Mouse (Mus musculus): ENCODE data around the gene Dcaf6. TPM values are rescaled to one million over a fixed set of nuclear protein-coding genes. Genes with fewer than 3 reads are reported as not detected.

Gene Dcaf6
- polyA plus RNA-seq, 1 experiment from 2014 or later, result 17.8 TPM

GRCm38 (mm10) chr1:165320141-165320934 is 139.9 kb downstream of the Dcaf6 start:
- H3K9me3 ChIP-seq (replicated peaks), result no peaks in the 10 kb centered on the region
- no peaks in the 10 kb centered on the region for H3K27me3 ChIP-seq
- ATAC-seq (ENCODE audit: insufficient number of reproducible peaks, low FRiP score, low TSS enrichment, low read depth), result no peak
- H3K36me3 ChIP-seq, result peaks cover 17% of the 10 kb centered on the region; the same call in 1 of the 2 replicates
- H3K27ac ChIP-seq (replicated peaks), result no peak overlapping the region
- peaks cover 14% of the 10 kb centered on the region for H3K4me1 ChIP-seq
- WGBS, result 47% methylated on average over 10 of the region's 10 CpGs
- no peak overlapping the region for H3K4me3 ChIP-seq (replicated peaks)
- no peak overlapping the region for H3K4me2 ChIP-seq (replicated peaks)
- no peak overlapping the region for H3K9ac ChIP-seq

GRCm38 (mm10) chr1:165316361-165316760 is 143.9 kb downstream of the Dcaf6 start:
- no peak for ATAC-seq (ENCODE audit: insufficient number of reproducible peaks, low FRiP score, low TSS enrichment, low read depth)
- Histone ChIP-seq H3K9me3 (replicated peaks) (no peaks in the 10 kb centered on the region), H3K4me1 (peaks cover 7% of the 10 kb centered on the region), H3K4me3 (replicated peaks) (no peak overlapping the region), H3K36me3 (peaks cover 4% of the 10 kb centered on the region), H3K9ac (no peak overlapping the region), H3K4me2 (replicated peaks) (no peak overlapping the region), H3K27ac (replicated peaks) (no peak overlapping the region), H3K27me3 (no peaks in the 10 kb centered on the region)
- 52% methylated on average over 11 of the region's 11 CpGs for WGBS

GRCm38 (mm10) chr1:165308180-165308579 is 152.1 kb downstream of the Dcaf6 start:
- Histone ChIP-seq H3K9me3 (replicated peaks) (no peaks in the 10 kb centered on the region), H3K27ac (replicated peaks) (no peak overlapping the region), H3K4me2 (replicated peaks) (no peak overlapping the region), H3K4me1 (0 out of 2 replicates have a peak, but pooled peaks cover 3% of the 10 kb centered on the region), H3K36me3 (peaks cover 27% of the 10 kb centered on the region), H3K4me3 (replicated peaks) (no peak overlapping the region), H3K9ac (no peak overlapping the region), H3K27me3 (no peaks in the 10 kb centered on the region)
- 68% methylated on average over 11 of the region's 11 CpGs for WGBS
- ATAC-seq (ENCODE audit: insufficient number of reproducible peaks, low FRiP score, low TSS enrichment, low read depth), result no peak

GRCm38 (mm10) chr1:165304341-165304740 is 155.9 kb downstream of the Dcaf6 start:
- no peak for ATAC-seq (ENCODE audit: insufficient number of reproducible peaks, low FRiP score, low TSS enrichment, low read depth)
- H3K9me3 ChIP-seq (replicated peaks), result no peaks in the 10 kb centered on the region
- H3K4me3 ChIP-seq (replicated peaks), result no peak overlapping the region
- H3K9ac ChIP-seq, result no peak overlapping the region
- 78% methylated on average over 7 of the region's 7 CpGs for WGBS
- H3K4me1 ChIP-seq, result 0 out of 2 replicates have a peak, but pooled peaks cover 9% of the 10 kb centered on the region
- H3K4me2 ChIP-seq (replicated peaks), result no peak overlapping the region
- H3K27ac ChIP-seq (replicated peaks), result no peak overlapping the region
- no peaks in the 10 kb centered on the region for H3K27me3 ChIP-seq
- peaks cover 15% of the 10 kb centered on the region for H3K36me3 ChIP-seq

GRCm38 (mm10) chr1:165303209-165303608 is 157.1 kb downstream of the Dcaf6 start:
- H3K27me3 ChIP-seq, result no peaks in the 10 kb centered on the region
- peak overlapping the region; percentile 80 for H3K27ac ChIP-seq (replicated peaks)
- WGBS, result 61% methylated on average over 6 of the region's 6 CpGs

GRCm38 (mm10) chr1:165302455-165303208 is 157.6 kb downstream of the Dcaf6 start:
- Histone ChIP-seq H3K27ac (replicated peaks) (peak overlapping the region; percentile 80), H3K9ac (no peak overlapping the region), H3K4me2 (replicated peaks) (no peak overlapping the region), H3K9me3 (replicated peaks) (no peaks in the 10 kb centered on the region), H3K4me1 (0 out of 2 replicates have a peak, but pooled peaks cover 9% of the 10 kb centered on the region), H3K36me3 (0 out of 2 replicates have a peak, but pooled peaks cover 8% of the 10 kb centered on the region), H3K27me3 (no peaks in the 10 kb centered on the region), H3K4me3 (replicated peaks) (no peak overlapping the region)
- peak; percentile 73; the same call in 1 of the 2 replicates for ATAC-seq (ENCODE audit: insufficient number of reproducible peaks, low FRiP score, low TSS enrichment, low read depth)
- 65% methylated on average over 13 of the region's 13 CpGs for WGBS

More at GRCm38 (mm10) chr1:165303209-165303608, 157.1 kb downstream of the Dcaf6 start:
- H3K36me3 ChIP-seq, result peaks cover 14% of the 10 kb centered on the region
- H3K4me2 ChIP-seq (replicated peaks), result no peak overlapping the region
- no peak overlapping the region for H3K9ac ChIP-seq
- H3K4me3 ChIP-seq (replicated peaks), result no peak overlapping the region
- H3K9me3 ChIP-seq (replicated peaks), result no peaks in the 10 kb centered on the region
- 0 out of 2 replicates have a peak, but pooled peaks cover 9% of the 10 kb centered on the region for H3K4me1 ChIP-seq
- ATAC-seq (ENCODE audit: insufficient number of reproducible peaks, low FRiP score, low TSS enrichment, low read depth), result no peak

GRCm38 (mm10) chr1:165301567-165301966 is 158.7 kb downstream of the Dcaf6 start:
- 81% methylated on average over 2 of the region's 2 CpGs for WGBS

GRCm38 (mm10) chr1:165301108-165301507 is 159.2 kb downstream of the Dcaf6 start:
- no peaks in the 10 kb centered on the region for H3K27me3 ChIP-seq
- ATAC-seq (ENCODE audit: insufficient number of reproducible peaks, low FRiP score, low TSS enrichment, low read depth), result no peak
- 65% methylated on average over 3 of the region's 3 CpGs for WGBS

More at GRCm38 (mm10) chr1:165301567-165301966, 158.7 kb downstream of the Dcaf6 start:
- no peak overlapping the region for H3K4me2 ChIP-seq (replicated peaks)
- H3K4me3 ChIP-seq (replicated peaks), result no peak overlapping the region
- H3K9ac ChIP-seq, result no peak overlapping the region
- H3K4me1 ChIP-seq, result 0 out of 2 replicates have a peak, but pooled peaks cover 6% of the 10 kb centered on the region
- no peak overlapping the region; the same call in 1 of the 2 replicates for H3K27ac ChIP-seq (replicated peaks)
- no peaks in the 10 kb centered on the region for H3K36me3 ChIP-seq
- no peak for ATAC-seq (ENCODE audit: insufficient number of reproducible peaks, low FRiP score, low TSS enrichment, low read depth)
- no peaks in the 10 kb centered on the region for H3K9me3 ChIP-seq (replicated peaks)
- H3K27me3 ChIP-seq, result no peaks in the 10 kb centered on the region

GRCm38 (mm10) chr1:165295489-165295888 is 164.8 kb downstream of the Dcaf6 start, which contains the start of gene Gpr161:
Gene Gpr161 (plus strand): TSS chr1:165295789.
- H3K4me3 ChIP-seq (replicated peaks), result no peak within 1 kb of the TSS
- H3K27me3 ChIP-seq, result no peaks in the 10 kb centered on the region
- peaks cover 17% of the 10 kb centered on the region; the same call in 1 of the 2 replicates for H3K36me3 ChIP-seq
- H3K9ac ChIP-seq, result no peak within 1 kb of the TSS
- no peaks in the 10 kb centered on the region for H3K4me1 ChIP-seq
- WGBS, result 90% methylated on average over 1 of the region's 1 CpGs
- no peaks in the 10 kb centered on the region for H3K9me3 ChIP-seq (replicated peaks)
- H3K27ac ChIP-seq (replicated peaks), result no peak within 1 kb of the TSS
- ATAC-seq (ENCODE audit: insufficient number of reproducible peaks, low FRiP score, low TSS enrichment, low read depth), result no peak
- no peak within 1 kb of the TSS for H3K4me2 ChIP-seq (replicated peaks)

More at GRCm38 (mm10) chr1:165301108-165301507, 159.2 kb downstream of the Dcaf6 start:
- H3K9me3 ChIP-seq (replicated peaks), result no peaks in the 10 kb centered on the region
- H3K4me3 ChIP-seq (replicated peaks), result no peak overlapping the region
- no peak overlapping the region for H3K4me2 ChIP-seq (replicated peaks)
- H3K27ac ChIP-seq (replicated peaks), result no peak overlapping the region
- no peak overlapping the region for H3K9ac ChIP-seq
- H3K36me3 ChIP-seq, result peaks cover under 1% of the 10 kb centered on the region; the same call in 1 of the 2 replicates
- 0 out of 2 replicates have a peak, but pooled peaks cover 6% of the 10 kb centered on the region for H3K4me1 ChIP-seq

- 74% methylated on average over 6 of the region's 6 CpGs for WGBS
- Histone ChIP-seq H3K27ac (replicated peaks) (no peak overlapping the region), H3K4me1 (no peaks in the 10 kb centered on the region), H3K9me3 (replicated peaks) (no peaks in the 10 kb centered on the region), H3K36me3 (peaks cover 17% of the 10 kb centered on the region; the same call in 1 of the 2 replicates), H3K4me3 (replicated peaks) (no peak overlapping the region), H3K4me2 (replicated peaks) (no peak overlapping the region), H3K9ac (no peak overlapping the region), H3K27me3 (no peaks in the 10 kb centered on the region)
- ATAC-seq (ENCODE audit: insufficient number of reproducible peaks, low FRiP score, low TSS enrichment, low read depth), result no peak
Measured at GRCm38 (mm10) chr1:165291606-165292005, 168.7 kb downstream of the Dcaf6 start.

GRCm38 (mm10) chr1:165289831-165290230 is 170.4 kb downstream of the Dcaf6 start:
- ATAC-seq (ENCODE audit: insufficient number of reproducible peaks, low FRiP score, low TSS enrichment, low read depth), result no peak
- Histone ChIP-seq H3K9me3 (replicated peaks) (no peaks in the 10 kb centered on the region), H3K4me1 (peaks cover 3% of the 10 kb centered on the region; the same call in 1 of the 2 replicates), H3K9ac (no peak overlapping the region), H3K27ac (replicated peaks) (no peak overlapping the region), H3K4me3 (replicated peaks) (no peak overlapping the region), H3K36me3 (peaks cover 11% of the 10 kb centered on the region; the same call in 1 of the 2 replicates), H3K4me2 (replicated peaks) (no peak overlapping the region), H3K27me3 (no peaks in the 10 kb centered on the region)
- 83% methylated on average over 4 of the region's 4 CpGs for WGBS
